Mouse (Mus musculus) megakaryocyte, adult 5-6 weeks (primary cell): ENCODE measurements at regions not wholly inside any gene's neighbourhood (a gene's known extent, or its start where the extent isn't known, plus 50 kb on each side); places are given as distances from the start of the nearest gene placed in this dataset.
"Not testable (repeated sequence)": the region's sequence is repeated elsewhere in the genome, so short reads cannot be mapped to it uniquely, and the experiment has no call there.

Experiments
- ATAC-seq: 2 replicates; pipeline ENCODE4 v1.8.0; 2016; ENCODE audit warnings: mild to moderate bottlenecking, inconsistent platforms; ENCODE audit not compliant: poor library complexity, severe bottlenecking

DNA sequence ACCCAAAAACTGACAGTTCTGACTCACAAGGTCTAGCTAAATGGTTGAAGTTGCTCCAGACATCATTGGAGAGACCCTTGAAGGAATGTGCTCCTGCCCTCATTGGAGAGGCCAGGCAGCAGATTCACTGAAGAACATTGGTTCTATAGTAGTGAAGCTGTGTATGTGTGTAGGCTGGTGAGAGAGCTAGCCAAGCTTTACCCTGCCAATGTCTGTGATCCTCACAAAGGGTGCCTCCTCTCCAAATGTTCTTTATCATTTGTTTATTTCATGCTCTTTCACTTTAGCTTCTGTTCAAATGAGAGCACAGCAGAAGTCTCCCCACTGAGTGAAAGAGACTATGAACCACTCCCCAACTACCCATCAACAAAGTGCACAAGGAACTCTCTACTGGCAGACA is 195.6 kb upstream of the Ctso start:
- no peak for ATAC-seq

GRCm38 (mm10) chr3:81742124-81742523 is 190.3 kb upstream of the Ctso start:
- no peak for ATAC-seq

DNA sequence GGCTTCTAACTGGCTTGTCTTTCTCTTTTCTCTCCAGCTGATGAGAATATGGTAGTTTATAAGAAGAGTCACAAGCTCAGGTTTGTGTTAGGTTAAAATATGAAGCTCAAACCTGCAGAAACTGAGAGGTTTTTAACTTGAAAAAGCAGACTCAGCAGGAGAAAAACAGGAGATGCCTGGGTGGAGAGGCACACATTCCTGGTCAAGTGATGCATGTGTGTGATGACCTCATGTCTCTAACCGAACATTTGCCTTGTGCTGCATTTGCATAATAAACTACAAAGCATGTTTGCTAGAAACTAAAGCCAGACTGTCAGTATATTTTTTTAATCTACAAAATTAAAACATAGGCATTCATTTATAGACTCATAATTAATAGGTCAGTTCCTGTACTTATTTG is 182.2 kb upstream of the Ctso start:
- ATAC-seq = no peak

GRCm38 (mm10) chr3:81752955-81753354 is 179.4 kb upstream of the Ctso start:
- ATAC-seq = no peak

DNA sequence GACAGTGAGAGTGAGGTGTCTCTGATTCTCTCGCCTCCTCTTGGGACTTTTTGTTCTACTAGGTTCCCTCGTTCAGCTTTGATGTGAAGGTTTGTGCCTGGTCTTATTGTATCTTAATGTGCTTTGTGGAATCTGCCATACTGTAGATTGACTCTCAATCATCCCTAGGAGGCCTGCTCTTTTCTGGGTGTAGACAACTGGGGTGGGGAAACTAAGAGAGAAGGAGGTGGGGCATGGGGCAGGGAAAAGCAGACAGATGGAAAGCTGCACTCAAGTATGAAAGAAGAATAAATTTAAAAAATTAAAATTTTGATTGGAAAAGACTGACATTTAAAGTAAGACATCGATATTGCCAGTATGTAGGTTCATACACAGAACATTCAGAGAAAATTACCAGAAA is 172.0 kb upstream of the Ctso start:
- ATAC-seq = no peak

GRCm38 (mm10) chr3:81760914-81761313 is 171.5 kb upstream of the Ctso start:
- ATAC-seq = 0 out of 2 replicates have a peak, but pooled peaks have one; percentile 18

- no peak for ATAC-seq
Observed at GRCm38 (mm10) chr3:81771812-81772211, 160.6 kb upstream of the Ctso start.

- no peak for ATAC-seq
Observed at GRCm38 (mm10) chr3:81773012-81773411, 159.4 kb upstream of the Ctso start.

DNA sequence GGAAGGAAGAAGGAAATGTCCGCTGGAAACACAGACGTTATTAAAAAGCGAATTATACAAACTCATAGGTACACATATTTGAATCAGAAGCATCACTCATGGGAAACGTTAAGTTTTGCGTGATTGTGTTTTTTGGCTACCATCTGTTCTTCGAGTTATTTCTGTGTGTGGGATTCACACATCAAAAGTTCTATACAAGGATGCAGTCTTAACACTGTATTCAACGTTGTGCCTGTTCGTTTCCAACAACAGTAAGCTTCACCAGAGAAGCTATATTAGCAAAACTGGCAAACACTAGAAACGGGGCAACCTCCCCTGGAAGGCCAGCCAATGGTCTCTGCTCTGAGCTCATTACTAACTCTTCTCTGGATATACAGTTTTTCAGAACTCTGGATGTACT is 150.3 kb upstream of the Ctso start:
- ATAC-seq = no peak

DNA sequence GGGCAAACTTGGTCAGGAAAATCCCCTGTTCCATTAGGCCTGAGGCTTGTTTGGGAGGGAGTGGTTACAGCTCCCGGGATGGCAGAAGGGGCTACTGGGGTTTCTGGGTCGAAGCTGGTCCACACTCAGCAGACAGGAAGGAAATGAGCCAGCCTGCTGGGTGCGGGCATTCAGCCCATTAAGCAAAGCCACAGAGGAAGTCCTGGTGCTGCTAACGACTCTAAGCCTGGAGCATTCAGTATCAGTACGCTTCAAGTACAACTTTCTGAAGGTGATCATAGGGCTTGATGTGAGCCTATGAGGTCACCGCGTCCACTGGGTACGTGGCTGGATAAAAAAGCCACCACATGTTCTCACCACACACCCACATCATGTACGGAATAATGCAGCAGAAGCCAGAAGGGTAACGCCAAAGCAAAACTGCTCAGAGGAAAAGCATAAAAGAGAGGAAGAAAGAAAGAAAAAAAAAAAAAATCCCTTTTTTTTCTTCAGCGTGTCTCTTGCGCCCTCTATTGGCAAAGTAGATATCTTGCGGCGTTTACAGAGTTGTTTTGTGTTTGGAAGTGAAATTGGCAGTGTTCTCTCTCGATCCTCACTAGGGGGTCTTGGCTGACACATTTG is 149.4 kb upstream of the Ctso start:
- ATAC-seq = peak; percentile 70

DNA sequence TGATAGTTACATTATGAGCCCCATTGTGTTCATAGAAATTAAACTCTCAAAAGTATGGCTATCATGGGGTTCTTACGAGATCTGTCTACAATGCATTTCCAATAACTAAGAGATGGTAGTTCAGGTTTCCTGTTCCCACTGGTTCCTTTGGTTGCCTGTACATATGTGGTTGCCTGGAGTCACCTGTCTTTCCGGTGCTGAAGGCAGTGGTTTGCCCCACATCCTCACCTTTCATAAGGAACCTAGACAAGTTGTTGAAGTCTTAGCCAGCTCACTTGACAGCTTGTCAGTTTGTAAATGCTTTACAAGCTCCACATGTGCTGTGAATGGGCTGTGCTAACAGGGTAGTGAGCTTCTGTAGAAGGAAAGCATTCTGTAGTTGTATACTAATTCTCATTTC is 143.5 kb upstream of the Ctso start:
- no peak for ATAC-seq

GRCm38 (mm10) chr3:81789664-81790063 is 142.7 kb upstream of the Ctso start:
- no peak for ATAC-seq

DNA sequence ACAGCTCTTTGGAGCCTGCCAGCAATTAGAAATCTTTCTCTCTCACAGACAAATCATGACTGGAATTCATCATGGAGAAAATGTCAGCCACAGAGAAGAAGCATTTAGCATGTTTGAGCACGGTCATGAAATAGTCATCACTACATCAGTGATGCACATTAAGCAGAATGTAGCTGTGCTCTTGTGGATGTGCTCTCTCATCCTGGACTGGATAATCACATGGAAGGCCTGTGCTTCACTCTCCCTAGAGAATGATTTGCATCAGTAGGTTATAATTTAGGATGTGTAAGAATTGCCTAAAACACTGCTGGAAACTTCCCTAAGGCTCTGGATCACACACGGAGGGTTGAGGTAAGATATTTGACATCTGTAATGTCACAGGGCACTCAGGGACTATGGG is 130.3 kb upstream of the Ctso start:
- ATAC-seq = no peak

DNA sequence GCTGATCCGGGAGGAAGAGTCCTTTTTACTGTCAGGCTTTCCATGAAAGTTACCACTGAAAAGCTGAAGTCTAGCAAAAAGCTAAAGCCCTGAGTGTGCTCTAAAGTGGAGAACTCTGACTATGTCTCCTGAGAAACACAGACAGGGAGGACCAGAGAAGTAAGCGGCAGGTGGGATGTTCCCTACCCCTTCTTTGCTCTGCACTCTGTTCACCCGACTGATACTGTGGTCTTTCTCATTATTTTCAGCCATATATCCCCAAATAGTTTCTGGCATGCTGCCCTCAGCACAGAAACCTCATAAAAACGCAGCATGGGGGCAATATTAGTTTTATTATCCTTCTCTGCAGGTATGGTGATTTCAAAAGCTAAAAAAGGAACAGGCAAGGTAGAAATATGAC is 126.7 kb upstream of the Ctso start:
- ATAC-seq = no peak

- no peak for ATAC-seq
Observed at GRCm38 (mm10) chr3:81809604-81810003, 122.8 kb upstream of the Ctso start.

GRCm38 (mm10) chr3:81820304-81820703 is 112.1 kb upstream of the Ctso start:
- ATAC-seq = no peak

GRCm38 (mm10) chr3:81829525-81829924 is 102.9 kb upstream of the Ctso start:
- no peak for ATAC-seq

DNA sequence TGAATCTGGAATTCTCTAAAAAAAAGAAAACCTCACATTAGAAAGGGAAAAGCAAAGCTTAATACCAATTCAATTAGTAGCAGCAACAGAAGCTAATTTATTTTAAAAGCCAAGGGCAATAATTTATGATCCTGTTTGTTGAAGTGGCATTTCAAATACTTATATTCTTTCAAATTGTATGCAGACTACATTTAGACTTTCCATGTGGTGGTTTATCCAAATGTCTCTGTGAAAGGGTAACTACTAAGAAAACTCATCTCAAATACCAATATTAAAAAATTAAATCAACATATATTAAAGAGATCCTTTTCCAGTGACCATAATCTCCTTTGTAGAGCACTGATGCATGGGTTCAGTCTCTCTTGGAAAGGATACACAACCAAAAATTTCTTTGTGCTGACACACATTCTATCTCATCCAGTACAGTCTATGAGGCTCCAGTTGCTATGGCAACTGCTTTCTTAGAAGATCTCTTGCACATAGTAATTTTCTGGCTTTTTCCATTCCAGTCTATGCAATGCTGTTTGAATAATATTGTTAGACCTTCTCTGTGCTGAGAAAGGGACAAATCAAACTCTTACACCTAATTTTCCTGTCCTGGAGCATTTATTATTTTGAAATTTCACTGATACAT is 102.3 kb upstream of the Ctso start:
- no peak for ATAC-seq

DNA sequence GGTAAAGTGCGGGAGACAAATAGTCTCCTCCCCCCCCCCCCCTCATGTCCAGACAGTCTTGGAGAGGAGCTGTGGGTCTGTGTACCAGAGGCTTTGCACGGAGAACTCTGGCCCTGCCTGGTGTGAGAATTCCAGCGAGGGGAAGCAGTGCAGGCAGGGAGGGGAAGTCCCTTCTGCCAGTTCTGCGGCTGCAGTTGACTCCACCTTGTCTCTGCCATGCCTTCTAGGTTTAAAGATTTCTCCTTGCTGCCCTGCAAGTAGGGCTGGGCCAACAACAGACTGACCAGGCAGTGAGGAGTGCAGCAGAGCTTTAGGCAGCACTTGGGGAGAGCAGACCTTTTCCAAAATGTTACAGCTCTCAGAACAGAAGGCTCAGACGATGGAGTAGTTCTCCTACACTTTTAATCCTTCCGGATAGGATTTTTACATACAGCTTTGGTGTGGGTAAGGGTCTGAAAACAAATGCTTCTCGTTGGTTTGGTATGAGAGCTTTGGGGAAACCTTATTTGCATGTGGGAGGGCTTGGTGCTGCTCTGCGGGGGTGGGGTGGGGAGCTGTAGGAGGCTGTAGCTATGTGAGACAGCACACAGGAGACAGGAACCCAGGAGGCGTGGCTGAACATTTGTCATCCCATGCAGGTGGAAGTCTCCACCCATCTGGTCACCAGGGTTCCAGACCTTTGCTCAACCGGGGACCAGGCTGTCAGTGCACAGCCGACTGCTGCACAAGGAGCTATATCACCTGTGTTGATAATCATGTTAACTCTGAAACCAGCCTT is 96.8 kb upstream of the Ctso start:
- no peak for ATAC-seq

- ATAC-seq = no peak
Observed at GRCm38 (mm10) chr3:81836478-81836877, 95.9 kb upstream of the Ctso start.

DNA sequence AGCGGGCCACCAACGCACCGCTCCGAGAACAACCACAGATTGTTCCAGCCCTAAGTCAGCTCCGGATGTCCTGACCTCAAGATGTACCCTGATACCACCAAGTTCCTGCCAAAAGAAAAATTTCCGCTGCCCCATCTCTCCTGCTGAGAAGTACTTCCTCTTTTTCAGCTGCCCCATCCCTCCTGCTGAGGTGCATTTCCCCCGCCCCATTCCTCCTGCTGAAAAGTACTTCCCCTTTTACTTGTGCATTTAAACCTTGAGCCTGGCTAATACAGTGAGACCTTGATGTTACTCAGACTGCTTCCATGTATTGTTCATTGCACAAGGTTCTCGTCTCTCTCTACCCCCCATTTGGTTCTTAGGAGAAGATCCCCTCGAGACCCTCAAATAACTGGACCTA is 94.3 kb upstream of the Ctso start:
- not testable (repeated sequence) for ATAC-seq

DNA sequence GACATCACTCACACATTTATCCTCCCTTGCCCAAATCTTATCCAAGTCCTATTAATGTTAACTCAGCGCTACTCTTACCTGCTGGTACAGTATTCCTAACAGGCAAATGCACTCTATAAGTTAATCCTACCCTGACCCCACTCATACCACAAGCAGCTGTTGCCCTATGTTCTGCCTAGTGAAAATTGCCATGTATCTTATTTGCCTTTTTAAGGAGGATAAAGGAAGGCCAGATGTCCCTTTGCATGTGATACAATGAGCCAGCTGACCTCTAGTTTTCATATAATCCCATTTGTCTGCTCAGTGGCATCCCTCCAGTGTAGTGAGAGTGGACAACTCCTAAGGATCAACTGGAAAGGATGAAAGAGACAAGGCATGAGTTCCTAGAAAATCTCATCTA is 67.9 kb upstream of the Ctso start:
- no peak for ATAC-seq
